ENCODE assay signal across 8 mouse cellular contexts in the genomic region with DNA sequence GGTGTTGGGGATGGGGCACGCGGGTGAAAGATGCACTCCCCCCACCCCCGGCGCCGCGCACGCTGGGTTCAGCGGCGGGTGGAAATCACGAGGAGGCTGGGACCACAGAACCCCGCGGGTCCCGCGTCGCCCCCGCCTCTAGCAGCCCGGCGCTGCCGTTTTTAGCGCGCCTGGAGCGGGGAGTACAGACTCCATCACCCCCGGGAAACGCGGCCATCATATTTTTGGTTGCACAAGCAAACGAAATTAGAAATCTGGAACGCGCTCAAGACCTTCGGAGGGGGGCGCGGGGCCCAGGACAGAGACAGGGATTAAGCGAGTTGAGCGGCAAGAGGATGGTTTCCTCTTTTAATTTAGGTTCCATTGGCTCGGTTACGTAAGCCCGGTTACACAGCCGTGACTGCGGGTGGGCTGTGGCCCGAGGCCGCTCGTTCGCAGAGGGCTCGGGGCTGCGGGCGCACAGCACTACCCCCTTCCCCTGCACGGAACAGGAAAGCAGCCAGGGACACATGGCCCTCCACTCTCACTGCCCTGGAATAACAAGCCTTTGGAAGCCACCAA.
A peak's percentile ranks its signal among the peaks of the same experiment; 100 is the strongest.
DNase-seq lines count a peak whose midpoint lies in the region; ATAC-seq and TF ChIP-seq lines count a peak whose summit lies in the region.

No protein-coding gene starts in this region.

- no peaks in the 10 kb centered on the region for H3K36me3 ChIP-seq in C2C12 (ENCODE audit: control insufficient read depth, insufficient read depth)
- no peaks in the 10 kb centered on the region for H3K36me3 ChIP-seq in embryonic facial prominence, embryonic 11.5 days (replicated peaks; ENCODE audit: control insufficient read depth, insufficient read depth, low read depth, low read length)
- no peaks in the 10 kb centered on the region for H3K36me3 ChIP-seq in heart, embryonic 11.5 days (ENCODE audit: control insufficient read depth, insufficient read depth, low read length)

- TF ChIP-seq CTCF in C2C12 (IDR thresholded peaks at IDR 0.05; ENCODE audit: control insufficient read depth, insufficient read depth, insufficient read length): no peak

- H3K4me2 ChIP-seq in embryonic facial prominence, embryonic 11.5 days (ENCODE audit: low read depth, low read length): peak overlapping the region; percentile 87
- peak overlapping the region; percentile 90 for H3K4me2 ChIP-seq in heart, embryonic 11.5 days

- H3K4me1 ChIP-seq in embryonic facial prominence, embryonic 11.5 days (ENCODE audit: control insufficient read depth, insufficient read depth, low read length): no peaks in the 10 kb centered on the region; the same call in 1 of the 2 replicates
- H3K4me1 ChIP-seq in heart, embryonic 11.5 days (ENCODE audit: control insufficient read depth, insufficient read depth, low read length): peaks cover 4% of the 10 kb centered on the region; the same call in 1 of the 2 replicates

- H3K4me3 ChIP-seq in C2C12 (ENCODE audit: insufficient read depth, poor library complexity, severe bottlenecking): no peak overlapping the region
- H3K4me3 ChIP-seq in embryonic facial prominence, embryonic 11.5 days (ENCODE audit: low read depth, low read length): peak overlapping the region; percentile 40
- peak overlapping the region; percentile 51 for H3K4me3 ChIP-seq in heart, embryonic 11.5 days (ENCODE audit: low read depth, low read length)

- no peaks in the 10 kb centered on the region for H3K9me3 ChIP-seq in embryonic facial prominence, embryonic 11.5 days (replicated peaks; ENCODE audit: control insufficient read depth, low read length)
- H3K9me3 ChIP-seq in heart, embryonic 11.5 days (replicated peaks; ENCODE audit: control insufficient read depth, low read length): no peaks in the 10 kb centered on the region

- no peaks in the 10 kb centered on the region for H3K79me3 ChIP-seq in C2C12 (ENCODE audit: low read depth)

- no peaks in the 10 kb centered on the region for H3K79me2 ChIP-seq in C2C12 (ENCODE audit: control insufficient read depth, insufficient read depth)

- DNase-seq in NIH3T3 (ENCODE audit: low read depth): peak; percentile 21
- peak; percentile 46 for DNase-seq in embryonic facial prominence, embryonic 11.5 days (ENCODE audit: low spot score)
- peak; percentile 61 to 67 for DNase-seq in layer of hippocampus, postnatal 10 days (ENCODE audit: low spot score in 2 of 2)
- peak; percentile 58 for DNase-seq in lung, postnatal 36 days
- DNase-seq in right cerebral cortex, postnatal 14 days: peak; percentile 73
- no peak for DNase-seq in spleen, postnatal 36 days (ENCODE audit: low spot score in 2 of 2)

- WGBS in embryonic facial prominence, embryonic 11.5 days: under 1% methylated on average over 46 of the region's 46 CpGs
- WGBS in heart, embryonic 11.5 days (ENCODE audit: insufficient replicate concordance): 1% methylated on average over 46 of the region's 46 CpGs

- peak overlapping the region; percentile 15 for H3ac ChIP-seq in C2C12 (ENCODE audit: control insufficient read depth, insufficient read length, low read depth)

- ATAC-seq in embryonic facial prominence, embryonic 11.5 days (replicated peaks; ENCODE audit: insufficient number of reproducible peaks, low FRiP score, low TSS enrichment, low read depth): peak; percentile 25; the same call in 1 of the 2 replicates
- no peak for ATAC-seq in heart, embryonic 11.5 days (replicated peaks; ENCODE audit: insufficient number of reproducible peaks, low FRiP score, low TSS enrichment)

- no peak overlapping the region for H3K27ac ChIP-seq in embryonic facial prominence, embryonic 11.5 days (replicated peaks; ENCODE audit: low read depth, low read length)
- H3K27ac ChIP-seq in heart, embryonic 11.5 days (ENCODE audit: low read depth, low read length): no peak overlapping the region

- peak overlapping the region; percentile 56 for H3K9ac ChIP-seq in embryonic facial prominence, embryonic 11.5 days (replicated peaks; ENCODE audit: low read length)
- H3K9ac ChIP-seq in heart, embryonic 11.5 days (ENCODE audit: low read depth, low read length): peak overlapping the region; percentile 75

- H3K27me3 ChIP-seq in C2C12 (ENCODE audit: control insufficient read depth, insufficient read depth, insufficient read length): no peaks in the 10 kb centered on the region
- peaks cover 9% of the 10 kb centered on the region for H3K27me3 ChIP-seq in embryonic facial prominence, embryonic 11.5 days (ENCODE audit: control insufficient read depth, insufficient read depth, low read length)
- peaks cover 5% of the 10 kb centered on the region; the same call in 1 of the 2 replicates for H3K27me3 ChIP-seq in heart, embryonic 11.5 days (ENCODE audit: control insufficient read depth, insufficient read depth, low read length)

TF ChIP-seq in C2C12, 6 proteins besides CTCF, POLR2A, EP300 and RAD21:
- TF ChIP-seq FOSL1 (IDR thresholded peaks at IDR 0.05; ENCODE audit: insufficient read depth, low read length, poor library complexity, severe bottlenecking) (no peak), USF1 (IDR thresholded peaks at IDR 0.05; ENCODE audit: low read depth) (no peak), MYOD1 (IDR thresholded peaks at IDR 0.05; ENCODE audit: control insufficient read depth, insufficient read length, low read depth) (no peak), MAX (IDR thresholded peaks at IDR 0.05) (no peak), MYOG (IDR thresholded peaks at IDR 0.05; ENCODE audit: control insufficient read depth, extremely low read depth, insufficient read length) (no peak)

Comparison
In these comparisons a context has a peak if more than half of its experiments do, and no peak if none do; other contexts are left out.
1. DNase-seq: peak in NIH3T3 (single experiment), embryonic facial prominence, embryonic 11.5 days (single experiment), layer of hippocampus, postnatal 10 days (2 of 2), lung, postnatal 36 days (single experiment) and right cerebral cortex, postnatal 14 days (single experiment); none in spleen, postnatal 36 days (0 of 2).